Mouse (Mus musculus): ENCODE data around the gene Tex13c1.

Tex13c1 gene

DNA sequence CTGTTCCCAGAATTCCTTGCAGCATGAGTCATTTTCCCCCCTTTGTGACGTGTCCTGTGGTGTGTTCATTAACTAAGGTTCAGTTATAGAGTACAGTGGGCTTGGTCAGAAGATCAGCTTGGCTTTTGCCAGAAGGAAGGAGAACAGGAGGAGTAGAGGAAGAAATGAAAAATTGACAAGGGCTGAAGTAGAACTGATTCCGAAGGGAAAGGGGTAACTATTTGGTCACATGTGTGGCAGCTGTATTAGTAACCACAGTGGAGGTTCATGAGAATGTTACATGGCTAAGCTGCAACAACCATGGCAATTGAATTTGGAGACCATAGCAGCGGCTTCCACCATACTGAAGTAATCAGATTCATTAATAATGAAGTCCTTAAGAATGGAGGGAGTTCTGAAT, at the start of gene Tex13c1:
Tex13c1 (plus strand) TSS at position 301 of the 400 bp plus-strand sequence.
- no peak for DNase-seq (ENCODE audit: low read depth)

Measured in c-Kit-positive CD71-positive TER-119-negative erythroid progenitor cells, embryonic 14.5 days (primary cell).